Mouse (Mus musculus) bone marrow macrophage, adult 2 months (primary cell): ENCODE data around the gene Tgfbr3.

Experiments used
- CTCF ChIP-seq: IDR thresholded peaks from 2 replicates; pipeline ENCODE4 v1.5.1; 2012; ENCODE audit warnings: low read depth, mild to moderate bottlenecking, low read length, moderate library complexity
- POLR2A ChIP-seq: IDR thresholded peaks from 2 replicates; pipeline ENCODE4 v1.6.1; 2012; ENCODE audit warnings: mild to moderate bottlenecking, low read depth, low read length, borderline replicate concordance

DNA sequence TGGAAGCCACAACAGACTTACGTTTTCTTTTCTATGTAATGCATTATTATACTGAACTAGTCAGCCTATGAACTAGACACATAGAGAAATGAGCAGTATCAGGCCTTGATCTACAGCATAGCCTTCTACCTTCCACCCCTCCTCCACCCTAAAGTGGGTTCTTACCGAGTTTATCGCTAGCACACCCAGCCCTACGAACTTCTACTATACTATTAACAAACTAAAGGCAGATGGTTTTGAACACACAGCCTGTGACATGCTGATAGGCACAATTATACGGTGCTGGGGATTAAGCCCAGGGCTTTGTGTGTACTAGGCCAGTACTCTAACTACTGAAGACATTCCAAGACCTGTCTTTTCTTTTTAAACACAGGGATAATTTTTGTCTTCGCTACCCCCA lies 59.2 kb downstream of the Tgfbr3 start:
- TF ChIP-seq CTCF (no peak), POLR2A (no peak)
